Mouse (Mus musculus) G1E (cell line): ENCODE measurements around the gene Xylb.

Source experiments
- CTCF ChIP-seq: IDR thresholded peaks from 2 replicates; pipeline ENCODE4 v1.5.1; 2012; ENCODE audit warnings: low read depth, low read length, inconsistent platforms, mixed read lengths
- GATA1 ChIP-seq: IDR thresholded peaks from 2 replicates; pipeline ENCODE4 v1.6.1; 2012; ENCODE audit warnings: borderline replicate concordance, low read length, inconsistent platforms, mixed read lengths

DNA sequence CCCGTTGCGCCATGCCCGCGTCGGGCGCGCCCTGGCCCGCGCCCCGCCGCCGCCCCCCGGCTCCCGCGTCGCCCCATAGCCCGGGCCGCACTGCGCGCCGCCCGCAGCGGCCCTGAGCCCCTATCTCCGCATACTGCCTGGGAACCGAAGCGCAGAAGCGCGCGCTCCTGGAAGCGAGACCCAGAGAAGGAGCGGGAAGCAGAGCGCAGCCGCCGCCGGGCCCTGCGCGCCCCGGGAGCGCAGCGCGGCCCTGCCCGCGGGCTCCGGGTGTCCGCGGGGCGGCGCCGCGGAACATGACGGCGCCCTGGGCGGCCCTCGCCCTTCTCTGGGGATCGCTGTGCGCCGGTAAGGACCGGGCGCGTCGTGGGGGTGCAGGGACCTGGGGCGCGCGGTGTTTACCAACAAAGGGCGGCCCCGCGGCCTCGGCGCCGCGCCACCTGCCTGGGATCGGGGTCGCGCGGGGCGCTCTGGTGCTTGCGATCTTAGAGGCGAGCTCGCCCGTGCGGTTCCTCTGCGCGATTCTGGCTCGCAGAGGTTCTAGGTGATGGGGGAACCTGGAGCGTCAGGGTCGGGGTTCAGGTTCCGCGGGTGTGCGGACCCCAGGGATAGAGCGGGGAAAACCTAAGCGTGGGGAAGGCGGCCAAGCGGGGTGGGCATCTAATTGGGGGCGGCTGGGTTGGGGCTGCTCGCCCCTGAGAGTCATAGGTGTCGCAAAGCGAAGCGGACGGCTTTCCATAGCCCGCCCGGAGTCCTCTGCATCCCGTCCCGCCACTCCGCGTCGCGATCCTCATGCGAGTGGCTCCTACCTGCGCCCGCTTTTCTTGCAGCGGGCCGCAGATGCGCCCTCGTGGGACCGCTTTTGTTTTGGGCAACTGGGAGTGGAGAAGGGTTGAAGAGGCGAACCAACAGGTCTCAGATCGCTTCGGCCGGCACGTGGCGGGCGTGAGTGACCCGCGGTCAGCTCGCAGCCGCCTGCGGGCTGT, 45.4 kb downstream of the Xylb start:
- TF ChIP-seq CTCF (no peak), GATA1 (no peak)
